Mouse (Mus musculus) intestine, embryonic 16.5 days (tissue): ENCODE data around the gene Copz2. TPM values are rescaled to one million over a fixed set of nuclear protein-coding genes. Genes with fewer than 3 reads are reported as not detected.

Source experiments
- ATAC-seq: fragments of 200-750 bp; cut with Nextera tagmentation; 2 replicates; pipeline ENCODE4 v1.8.0; 2017; ENCODE audit warnings: moderate TSS enrichment, moderate library complexity
- H3K27ac ChIP-seq: fragments of 300-500 bp; sonication (generic); 2 replicates; pipeline ENCODE4 v1.5.1; 2014; ENCODE audit warnings: mild to moderate bottlenecking, low read length
- H3K27me3 ChIP-seq: fragments of 300-500 bp; sonication (generic); replicated peaks from 2 replicates; pipeline ENCODE4 v1.6.1; 2014; ENCODE audit warnings: low read length, control low read depth, mixed read lengths; ENCODE audit not compliant: control insufficient read depth, insufficient read depth
- H3K36me3 ChIP-seq: fragments of 300-500 bp; sonication (generic); 2 replicates; pipeline ENCODE4 v1.6.1; 2014; ENCODE audit warnings: low read length, control low read depth; ENCODE audit not compliant: control insufficient read depth, insufficient read depth
- H3K4me1 ChIP-seq: fragments of 300-500 bp; sonication (generic); 2 replicates; pipeline ENCODE4 v1.6.1; 2014; ENCODE audit warnings: low read length, control low read depth, mixed read lengths; ENCODE audit not compliant: control insufficient read depth, insufficient read depth
- H3K4me2 ChIP-seq: fragments of 300-500 bp; sonication (generic); 2 replicates; pipeline ENCODE4 v1.6.1; 2014; ENCODE audit warnings: low read depth, low read length, control low read depth
- H3K4me3 ChIP-seq: fragments of 300-500 bp; sonication (generic); 2 replicates; pipeline ENCODE4 v1.5.1; 2014; ENCODE audit warnings: mild to moderate bottlenecking, low read length
- H3K9ac ChIP-seq: fragments of 300-500 bp; sonication (generic); 2 replicates; pipeline ENCODE4 v1.6.1; 2014; ENCODE audit warnings: low read depth, low read length
- H3K9me3 ChIP-seq: fragments of 300-500 bp; sonication (generic); 2 replicates; pipeline ENCODE4 v1.6.1; 2016; ENCODE audit warnings: low read length, control low read depth; ENCODE audit not compliant: control insufficient read depth
- WGBS: fragments of 180-500 bp; shearing (Covaris S2); extraction: QIAGEN DNeasy Blood & Tissue Kit; methylation state at CpG from one replicate; pipeline ENCODE4 v1.1.7; 2014; 5-methylcytosine and 5-hydroxymethylcytosine counted together
- polyA plus RNA-seq: library from polyadenylated mRNA; unstranded; fragments of >200 nt; fragmentation: Nextera tagmentation; extraction: Ambion mirVana; gene quantifications from 2 replicates; pipeline ENCODE4 v1.2.1, GENCODE M21; 2015

Gene Copz2
- polyA plus RNA-seq, 1 experiment from 2014 or later, result 81.4 TPM

DNA sequence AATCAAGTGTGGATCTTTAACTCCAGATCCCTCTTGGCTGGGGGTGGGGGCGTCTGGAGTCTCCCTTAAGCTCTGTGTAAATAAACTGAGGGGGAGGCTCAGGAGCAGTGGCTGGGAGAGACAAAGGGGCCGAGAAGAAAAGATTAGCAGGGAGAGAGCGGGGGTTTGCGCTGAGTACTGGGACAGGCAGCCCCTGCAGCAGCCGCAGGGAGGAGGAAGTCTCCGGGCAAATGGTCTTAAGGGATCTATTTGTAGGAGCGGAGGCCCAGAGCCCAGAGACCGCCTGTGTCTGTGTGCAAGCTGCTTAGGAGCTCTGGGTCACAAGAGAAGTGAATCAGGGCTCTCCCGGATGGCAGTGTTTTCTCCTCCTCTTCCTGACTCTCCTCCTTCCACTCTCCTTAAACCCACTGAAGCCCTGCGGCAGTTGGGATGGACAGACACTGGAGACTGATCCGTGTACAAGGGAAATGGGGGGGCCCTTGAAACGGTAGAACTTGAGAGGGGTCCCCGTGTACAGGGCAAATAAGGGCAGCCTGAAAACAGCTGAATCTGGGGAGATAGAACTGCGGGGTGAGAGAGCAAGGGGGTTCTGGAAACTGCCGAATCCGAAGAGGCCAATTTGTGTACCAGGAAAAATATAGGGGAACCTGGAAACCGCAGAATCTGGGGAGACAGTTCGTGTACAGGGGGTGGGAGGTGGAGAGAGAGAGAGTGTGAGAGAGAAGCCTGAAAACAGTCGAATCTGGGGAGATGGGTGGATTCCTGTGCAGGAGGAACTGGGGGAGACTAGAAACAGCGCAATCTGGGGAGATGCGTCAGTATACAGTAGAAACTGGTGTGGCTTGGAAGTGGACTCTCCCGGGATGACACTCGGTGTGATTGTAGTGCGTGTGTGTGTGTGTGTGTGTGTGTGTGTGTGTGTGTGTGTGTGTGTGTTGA is 23.0 kb downstream of the Copz2 start:
- H3K27ac ChIP-seq, result peak overlapping the region; percentile 43
- peak overlapping the region; percentile 22 for H3K4me2 ChIP-seq
- no peak for ATAC-seq
- no peak overlapping the region; the same call in 1 of the 2 replicates for H3K9ac ChIP-seq
- H3K4me3 ChIP-seq, result no peak overlapping the region
- H3K27me3 ChIP-seq, result peaks cover 12% of the 10 kb centered on the region
- no peaks in the 10 kb centered on the region for H3K36me3 ChIP-seq
- WGBS, result 16% methylated on average over 24 of the region's 24 CpGs
- H3K4me1 ChIP-seq, result peaks cover 25% of the 10 kb centered on the region
- H3K9me3 ChIP-seq, result no peaks in the 10 kb centered on the region

DNA sequence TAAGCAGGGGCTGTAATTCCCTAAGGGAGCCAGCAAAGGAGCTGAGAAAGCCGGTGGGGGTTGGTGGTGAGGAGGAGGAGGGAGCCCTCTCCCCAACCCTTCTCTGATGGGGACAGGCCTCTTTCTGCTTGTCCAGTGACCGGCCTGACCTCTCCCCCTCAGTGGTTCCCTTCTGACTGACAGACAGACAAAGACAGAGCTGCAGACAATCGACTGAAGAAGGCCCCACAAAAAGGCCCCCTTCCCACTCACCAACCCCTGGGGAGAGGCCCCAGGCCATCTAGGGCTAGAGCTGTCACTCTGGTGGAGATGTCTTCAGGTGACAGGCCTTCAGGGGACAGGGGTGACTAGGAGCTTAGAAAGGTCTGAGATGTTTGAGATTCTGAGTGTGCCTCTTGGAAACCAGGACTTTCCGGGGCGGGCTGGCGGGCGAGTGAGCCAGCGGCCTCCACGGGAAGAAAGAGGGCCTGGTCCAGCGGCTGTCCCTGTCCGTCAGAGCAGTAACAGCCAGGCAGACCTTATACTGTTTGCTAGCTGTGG is 24.0 kb downstream of the Copz2 start:
- H3K9ac ChIP-seq, result 0 out of 2 replicates have a peak overlapping the region, but pooled peaks have one; percentile 33
- peaks cover 12% of the 10 kb centered on the region for H3K27me3 ChIP-seq
- H3K4me2 ChIP-seq, result no peak overlapping the region
- H3K4me1 ChIP-seq, result peaks cover 25% of the 10 kb centered on the region
- ATAC-seq, result no peak
- no peaks in the 10 kb centered on the region for H3K36me3 ChIP-seq
- H3K9me3 ChIP-seq, result no peaks in the 10 kb centered on the region
- H3K27ac ChIP-seq, result no peak overlapping the region; the same call in 1 of the 2 replicates
- no peak overlapping the region for H3K4me3 ChIP-seq
- WGBS, result 50% methylated on average over 11 of the region's 11 CpGs

DNA sequence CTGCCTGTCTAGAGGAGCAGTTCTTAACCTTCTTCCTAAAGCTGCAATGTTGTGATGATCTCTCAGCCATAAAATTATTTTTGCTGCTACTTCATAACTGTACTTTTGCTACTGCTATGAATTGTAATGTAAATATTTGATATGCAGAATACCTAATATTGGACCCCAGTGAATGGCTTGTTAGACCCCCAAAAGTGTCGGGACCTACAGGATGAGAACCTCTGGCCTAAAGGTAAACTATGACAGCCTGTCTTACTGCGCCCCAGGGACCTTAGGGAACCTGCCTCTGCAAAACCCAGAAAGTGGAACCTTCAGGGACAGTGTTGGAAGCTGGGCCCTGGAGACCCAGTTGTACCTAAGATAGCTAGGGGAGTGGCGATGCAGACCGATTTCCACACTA is 25.6 kb downstream of the Copz2 start:
- ATAC-seq, result peak; percentile 10; the same call in 1 of the 2 replicates
- H3K27me3 ChIP-seq, result peaks cover 12% of the 10 kb centered on the region
- H3K4me1 ChIP-seq, result peaks cover 25% of the 10 kb centered on the region
- H3K4me3 ChIP-seq, result peak overlapping the region; percentile 45
- WGBS, result 31% methylated on average over 4 of the region's 4 CpGs
- no peak overlapping the region for H3K9ac ChIP-seq
- no peak overlapping the region for H3K27ac ChIP-seq
- no peaks in the 10 kb centered on the region for H3K36me3 ChIP-seq
- no peaks in the 10 kb centered on the region for H3K9me3 ChIP-seq
- H3K4me2 ChIP-seq, result peak overlapping the region; percentile 71

DNA sequence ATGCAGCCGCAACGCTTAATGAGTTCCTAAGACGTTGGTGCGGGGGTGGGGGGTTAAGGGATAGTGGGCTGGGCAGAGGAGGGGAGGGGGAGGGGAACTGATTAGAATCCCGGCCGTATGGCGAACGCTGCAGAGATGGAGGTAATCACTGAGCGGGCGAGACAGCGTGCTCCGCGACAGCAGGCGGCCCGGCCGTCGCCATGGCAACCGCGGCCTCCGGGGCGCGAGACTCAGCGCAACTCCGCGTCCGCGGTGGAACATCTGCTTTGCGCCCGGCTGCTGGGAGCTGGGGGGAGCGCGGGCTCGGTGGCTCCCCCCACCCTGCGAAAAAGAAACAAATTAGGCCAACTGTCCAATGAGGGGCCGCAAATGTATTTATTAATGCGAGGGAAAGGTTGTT is 26.1 kb downstream of the Copz2 start:
- Histone ChIP-seq H3K4me2 (peak overlapping the region; percentile 71), H3K9ac (0 out of 2 replicates have a peak overlapping the region, but pooled peaks have one; percentile 29), H3K4me3 (peak overlapping the region; percentile 45), H3K27ac (no peak overlapping the region), H3K27me3 (peaks cover 12% of the 10 kb centered on the region), H3K36me3 (no peaks in the 10 kb centered on the region), H3K4me1 (peaks cover 25% of the 10 kb centered on the region), H3K9me3 (no peaks in the 10 kb centered on the region)
- ATAC-seq, result peak; percentile 83
- WGBS, result under 1% methylated on average over 35 of the region's 35 CpGs

DNA sequence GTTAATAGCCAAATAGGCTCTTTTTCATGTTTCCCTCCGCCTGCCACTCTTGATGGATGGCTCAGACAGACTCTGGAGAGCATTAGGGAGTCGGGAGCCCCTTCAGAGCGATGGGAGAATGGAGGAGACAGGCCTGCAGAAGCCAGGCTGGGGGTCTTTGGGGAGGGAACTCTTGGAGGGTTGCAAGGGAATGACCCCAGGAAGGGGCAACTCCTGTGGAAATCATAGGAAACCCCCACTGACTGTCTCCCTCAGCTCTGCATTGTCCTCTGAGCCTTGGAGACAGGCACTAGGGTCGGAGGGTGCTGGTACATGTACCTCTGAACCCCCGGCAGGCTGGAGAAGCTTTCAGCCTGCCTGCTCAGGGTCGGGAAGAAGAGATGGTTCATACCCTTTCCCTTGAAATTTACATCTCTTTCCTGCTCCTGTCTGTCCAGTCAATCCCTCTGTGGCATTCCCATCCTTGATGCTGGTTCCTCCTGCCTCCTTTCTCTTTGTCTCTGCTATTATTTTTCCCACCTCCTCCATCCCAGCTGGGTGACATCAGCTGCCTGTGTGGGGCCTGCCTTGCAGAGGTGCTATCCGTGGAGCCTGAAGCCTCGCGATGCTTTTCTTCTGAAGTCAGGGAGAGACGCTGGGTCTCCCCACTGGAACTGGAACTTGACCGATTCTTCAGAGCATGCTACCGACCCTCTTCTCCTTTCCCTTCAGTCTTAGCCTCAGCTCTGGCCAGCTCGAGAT is 26.8 kb downstream of the Copz2 start:
- H3K4me3 ChIP-seq, result peak overlapping the region; percentile 45
- WGBS, result 18% methylated on average over 13 of the region's 13 CpGs
- H3K27me3 ChIP-seq, result peaks cover 12% of the 10 kb centered on the region
- H3K9ac ChIP-seq, result peak overlapping the region; percentile 21; the same call in 1 of the 2 replicates
- peak overlapping the region; percentile 71 for H3K4me2 ChIP-seq
- peak overlapping the region; percentile 61 for H3K27ac ChIP-seq
- ATAC-seq, result peak; percentile 32; the same call in 1 of the 2 replicates
- H3K9me3 ChIP-seq, result no peaks in the 10 kb centered on the region
- H3K36me3 ChIP-seq, result no peaks in the 10 kb centered on the region
- H3K4me1 ChIP-seq, result peaks cover 25% of the 10 kb centered on the region

DNA sequence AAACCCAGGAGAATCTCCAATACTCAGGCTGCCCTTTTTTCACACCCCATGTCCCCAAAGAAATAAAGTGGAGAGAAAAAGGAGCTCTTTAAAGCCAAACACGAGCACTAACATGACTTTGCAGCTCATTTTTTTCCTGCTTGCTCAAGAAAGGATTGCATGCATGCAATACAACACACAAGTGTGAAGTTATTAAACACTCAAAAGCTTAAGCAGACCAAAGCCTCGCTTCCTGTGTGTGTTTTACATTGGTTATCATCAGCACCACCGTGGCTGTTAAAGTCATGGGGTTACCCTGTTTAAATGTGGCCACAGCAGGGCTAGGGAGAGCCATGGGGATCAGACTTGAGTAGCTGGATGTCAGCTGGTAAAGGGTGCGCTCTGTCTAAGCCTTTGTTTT is 27.4 kb downstream of the Copz2 start:
- no peak for ATAC-seq
- Histone ChIP-seq H3K9ac (no peak overlapping the region), H3K27me3 (peaks cover 12% of the 10 kb centered on the region), H3K27ac (peak overlapping the region; percentile 61), H3K4me1 (peaks cover 25% of the 10 kb centered on the region), H3K36me3 (no peaks in the 10 kb centered on the region), H3K4me2 (no peak overlapping the region), H3K9me3 (no peaks in the 10 kb centered on the region), H3K4me3 (no peak overlapping the region)
- 45% methylated on average over 4 of the region's 4 CpGs for WGBS

DNA sequence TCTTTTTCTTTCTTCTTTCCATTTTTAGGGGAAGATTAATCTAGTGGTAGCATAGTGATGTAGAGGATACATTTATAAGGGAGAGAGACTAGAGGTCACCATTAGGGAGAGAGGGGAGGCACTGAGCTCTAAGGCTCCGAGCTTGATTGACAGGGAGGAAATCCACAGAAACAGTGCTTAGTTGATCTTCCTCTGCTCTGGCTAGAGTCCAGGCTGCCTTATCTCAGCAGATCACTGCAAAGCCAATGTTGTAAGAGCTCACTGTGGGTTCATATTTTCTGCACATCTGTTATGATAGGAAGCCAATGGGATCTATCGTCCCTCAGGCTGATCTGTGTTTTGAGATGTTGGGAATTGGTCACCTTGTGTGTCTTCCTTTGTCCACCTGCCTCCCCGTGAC is 29.0 kb downstream of the Copz2 start:
- Histone ChIP-seq H3K4me3 (no peak overlapping the region), H3K27me3 (peaks cover 12% of the 10 kb centered on the region), H3K27ac (no peak overlapping the region), H3K9ac (no peak overlapping the region), H3K9me3 (no peaks in the 10 kb centered on the region), H3K4me1 (peaks cover 12% of the 10 kb centered on the region), H3K4me2 (no peak overlapping the region), H3K36me3 (no peaks in the 10 kb centered on the region)
- no peak for ATAC-seq
- WGBS, result 58% methylated on average over 3 of the region's 3 CpGs

DNA sequence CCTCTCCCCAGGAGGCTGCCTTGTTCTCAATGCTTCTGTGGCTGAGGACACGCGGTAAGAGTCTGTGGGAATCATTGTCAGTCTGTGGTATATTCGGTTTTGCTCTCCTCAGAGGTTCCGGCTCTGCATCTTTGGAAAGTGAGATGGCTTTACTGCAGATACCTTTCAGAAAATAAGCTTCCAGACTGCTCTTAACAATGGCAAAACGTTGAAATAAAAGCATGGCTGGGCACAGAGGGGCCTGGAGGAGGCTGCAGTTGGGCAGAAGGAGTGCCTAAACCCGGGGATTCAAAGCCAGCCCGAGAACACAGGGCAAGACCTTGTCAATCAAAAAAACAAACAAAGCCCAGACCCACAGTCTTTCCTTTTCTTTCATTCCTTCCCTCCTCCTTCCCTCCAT is 29.7 kb downstream of the Copz2 start:
- no peak for ATAC-seq
- no peak overlapping the region for H3K27ac ChIP-seq
- H3K36me3 ChIP-seq, result no peaks in the 10 kb centered on the region
- no peak overlapping the region for H3K9ac ChIP-seq
- peaks cover 12% of the 10 kb centered on the region for H3K27me3 ChIP-seq
- peaks cover 11% of the 10 kb centered on the region for H3K4me1 ChIP-seq
- no peaks in the 10 kb centered on the region for H3K9me3 ChIP-seq
- H3K4me2 ChIP-seq, result no peak overlapping the region
- 42% methylated on average over 7 of the region's 7 CpGs for WGBS
- no peak overlapping the region for H3K4me3 ChIP-seq

DNA sequence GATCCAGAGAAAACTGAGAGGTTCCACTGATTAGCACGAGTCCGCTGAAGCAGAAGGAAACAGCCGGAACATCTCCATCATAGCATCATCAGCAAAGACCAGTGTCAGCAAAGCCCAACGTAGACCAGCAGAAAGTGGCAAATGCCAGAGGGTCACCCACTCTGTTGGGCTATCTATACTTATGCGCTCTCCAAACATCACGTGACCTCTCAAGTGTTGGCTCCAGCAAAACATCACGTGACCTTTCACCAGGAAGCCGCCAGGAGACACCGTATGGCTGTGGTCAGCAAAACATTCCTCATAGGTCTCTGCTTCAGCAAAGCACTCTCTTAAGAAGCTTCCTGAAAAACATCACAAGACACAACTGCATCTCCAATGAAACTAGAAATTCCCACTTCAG is 30.6 kb downstream of the Copz2 start:
- no peak overlapping the region for H3K27ac ChIP-seq
- H3K36me3 ChIP-seq, result no peaks in the 10 kb centered on the region
- no peak overlapping the region for H3K4me3 ChIP-seq
- H3K4me1 ChIP-seq, result peaks cover 10% of the 10 kb centered on the region
- H3K9ac ChIP-seq, result no peak overlapping the region
- peaks cover 12% of the 10 kb centered on the region for H3K27me3 ChIP-seq
- no peaks in the 10 kb centered on the region for H3K9me3 ChIP-seq
- H3K4me2 ChIP-seq, result no peak overlapping the region
- no peak for ATAC-seq
- 84% methylated on average over 9 of the region's 9 CpGs for WGBS
